Mouse (Mus musculus): ENCODE results near the gene Rgs13. TPM values are rescaled to one million over a fixed set of nuclear protein-coding genes. Genes with fewer than 3 reads are reported as not detected.
"Not testable (repeated sequence)": the region's sequence is repeated elsewhere in the genome, so short reads cannot be mapped to it uniquely, and the experiment has no call there.

Rgs13 gene
- total RNA-seq, 2 experiments from 2014 or later = not detected

GRCm38 (mm10) chr1:144166275-144166674 is 10.9 kb downstream of the Rgs13 start:
- intact Hi-C loops (cut with DNase I) = no loop called here
- DNase-seq = no peak

- intact Hi-C loops (cut with DNase I) = no loop called here
Measured at GRCm38 (mm10) chr1:144152526-144152925, 24.6 kb downstream of the Rgs13 start.

GRCm38 (mm10) chr1:144152184-144152525 is 25.0 kb downstream of the Rgs13 start:
- intact Hi-C loops (cut with DNase I) = no loop called here
- DNase-seq = no peak

More at GRCm38 (mm10) chr1:144152526-144152925, 24.6 kb downstream of the Rgs13 start:
- no peak for DNase-seq

- intact Hi-C loops (cut with DNase I) = no loop called here
- no peak for DNase-seq
Measured at GRCm38 (mm10) chr1:144151401-144152183, 25.6 kb downstream of the Rgs13 start.

- no peak for DNase-seq
- intact Hi-C loops (cut with DNase I) = no loop called here
Measured at GRCm38 (mm10) chr1:144149997-144150396, 27.2 kb downstream of the Rgs13 start.

GRCm38 (mm10) chr1:144141398-144141797 is 35.8 kb downstream of the Rgs13 start:
- DNase-seq; intact Hi-C loops (cut with DNase I): not testable (repeated sequence)

- intact Hi-C loops (cut with DNase I) = no loop called here
- DNase-seq = no peak
Measured at GRCm38 (mm10) chr1:144139847-144140246, 37.3 kb downstream of the Rgs13 start.

- DNase-seq = no peak
- intact Hi-C loops (cut with DNase I) = no loop called here
Measured at GRCm38 (mm10) chr1:144127965-144128364, 49.2 kb downstream of the Rgs13 start.

- intact Hi-C loops (cut with DNase I) = no loop called here
- no peak for DNase-seq
Measured at GRCm38 (mm10) chr1:144120042-144120441, 57.1 kb downstream of the Rgs13 start.

GRCm38 (mm10) chr1:144119456-144119855 is 57.7 kb downstream of the Rgs13 start:
- DNase-seq = no peak

GRCm38 (mm10) chr1:144115848-144116727 is 61.1 kb downstream of the Rgs13 start:
- intact Hi-C loops (cut with DNase I) = no loop called here

More at GRCm38 (mm10) chr1:144119456-144119855, 57.7 kb downstream of the Rgs13 start:
- intact Hi-C loops (cut with DNase I) = no loop called here

GRCm38 (mm10) chr1:144113438-144114074 is 63.6 kb downstream of the Rgs13 start:
- intact Hi-C loops (cut with DNase I) = no loop called here
- peak in 1 of 2 experiments; percentile 5 for DNase-seq

More at GRCm38 (mm10) chr1:144115848-144116727, 61.1 kb downstream of the Rgs13 start:
- DNase-seq = no peak

GRCm38 (mm10) chr1:144112946-144113345 is 64.2 kb downstream of the Rgs13 start:
- intact Hi-C loops (cut with DNase I) = no loop called here
- no peak for DNase-seq

- intact Hi-C loops (cut with DNase I) = no loop called here
- no peak for DNase-seq
Measured at GRCm38 (mm10) chr1:144098587-144099258, 78.4 kb downstream of the Rgs13 start.

GRCm38 (mm10) chr1:144090410-144090809 is 86.8 kb downstream of the Rgs13 start:
- no peak for DNase-seq
- intact Hi-C loops (cut with DNase I) = no loop called here

Other genes starting within 250 kb of the Rgs13 start
- 10 to 100 TPM; 26.8 to 81.7 TPM for gene Rgs2, start 173.2 kb downstream of the Rgs13 start, total RNA-seq (2021)
- gene Rgs1, start 71.9 kb upstream of the Rgs13 start, total RNA-seq (2021) = not detected